Mouse (Mus musculus): ENCODE results near the gene Gm21976. TPM values are rescaled to one million over a fixed set of nuclear protein-coding genes. Genes with fewer than 3 reads are reported as not detected.

Gm21976 gene
- polyA plus RNA-seq, 1 experiment from 2014 or later, result not detected

Other genes starting within 250 kb of the Gm21976 start
- gene Arhgef28, start 73.4 kb upstream of the Gm21976 start, polyA plus RNA-seq (2016; fragmentation: Nextera tagmentation; extraction: Ambion mirVana), result 13.7 and 16.7 TPM in 2 replicates
- gene Utp15, start 16.8 kb upstream of the Gm21976 start, polyA plus RNA-seq (2016; fragmentation: Nextera tagmentation; extraction: Ambion mirVana), result 35.0 and 36.1 TPM in 2 replicates
- gene Ankra2, start 16.8 kb upstream of the Gm21976 start, polyA plus RNA-seq (2016; fragmentation: Nextera tagmentation; extraction: Ambion mirVana), result 42.2 and 44.8 TPM in 2 replicates
- gene Btf3, start 37.1 kb downstream of the Gm21976 start, polyA plus RNA-seq (2016; fragmentation: Nextera tagmentation; extraction: Ambion mirVana), result 631 and 677 TPM in 2 replicates
- gene Foxd1, start 74.4 kb downstream of the Gm21976 start, polyA plus RNA-seq (2016; fragmentation: Nextera tagmentation; extraction: Ambion mirVana), result 7.0 and 9.2 TPM in 2 replicates
- gene Gm10320, start 212.1 kb downstream of the Gm21976 start, polyA plus RNA-seq (2016; fragmentation: Nextera tagmentation; extraction: Ambion mirVana), result 0.74 TPM in 1 of 2 replicates, not detected in the other